Mouse (Mus musculus): ENCODE data around the gene Rnf126.
"Not testable (repeated sequence)": the region's sequence is repeated elsewhere in the genome, so short reads cannot be mapped to it uniquely, and the experiment has no call there.

Rnf126 gene

GRCm38 (mm10) chr10:79767372-79768244, 856 bp upstream of the Rnf126 start:
- DNase-seq (ENCODE audit: low spot score in 2 of 2) = peak; percentile 70 to 88

DNA sequence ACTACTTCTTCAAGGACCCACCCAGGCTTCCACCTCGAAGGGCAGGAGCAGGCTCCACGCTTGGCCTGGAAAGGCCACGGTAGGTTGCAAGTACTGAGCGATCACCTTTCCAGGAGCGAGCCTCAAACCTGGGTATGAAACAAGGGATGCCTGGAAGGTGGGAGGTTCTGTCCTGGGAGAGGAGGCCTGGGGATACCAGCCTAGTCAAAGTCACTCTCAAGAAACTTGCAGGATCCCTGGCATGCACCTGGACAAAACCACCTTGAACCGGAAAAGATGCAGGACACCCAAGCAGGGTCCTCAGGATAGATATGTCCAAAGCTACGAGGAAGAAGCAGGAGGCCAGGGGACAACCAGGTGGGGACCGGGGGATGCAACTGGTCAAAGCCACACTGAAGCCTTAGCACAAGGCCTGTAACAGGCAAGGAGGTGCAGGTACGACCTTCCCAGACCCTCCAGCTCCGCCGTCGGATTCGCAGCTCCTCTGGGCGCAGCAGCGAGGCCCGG, 698 bp downstream of the Rnf126 start:
- DNase-seq (ENCODE audit: low spot score in 2 of 2) = peak in 1 of 2 experiments; percentile 52

- DNase-seq (ENCODE audit: low spot score in 2 of 2) = no peak
Measured at GRCm38 (mm10) chr10:79765228-79765745, 1.5 kb downstream of the Rnf126 start.

DNA sequence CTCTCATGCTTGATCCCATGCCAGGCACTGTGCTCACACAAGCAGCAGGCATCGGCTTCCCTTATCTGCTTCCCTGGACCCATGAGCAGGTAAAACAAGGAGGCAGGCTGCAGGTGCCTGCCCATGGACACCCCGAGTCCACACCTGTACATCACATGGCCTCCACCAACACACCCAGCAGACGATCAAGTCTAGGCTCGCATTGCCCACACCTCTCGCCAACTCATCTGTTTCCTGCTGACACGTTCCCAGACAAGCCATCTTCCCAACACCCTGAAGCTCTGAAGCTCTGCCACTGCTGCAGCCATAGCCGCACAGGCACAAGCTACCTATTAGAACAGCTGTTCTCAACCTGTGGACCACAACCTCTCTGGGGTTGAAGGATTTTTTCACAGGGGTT, 2.5 kb downstream of the Rnf126 start:
- peak in 1 of 2 experiments; percentile 62 for DNase-seq (ENCODE audit: low spot score in 2 of 2)

DNA sequence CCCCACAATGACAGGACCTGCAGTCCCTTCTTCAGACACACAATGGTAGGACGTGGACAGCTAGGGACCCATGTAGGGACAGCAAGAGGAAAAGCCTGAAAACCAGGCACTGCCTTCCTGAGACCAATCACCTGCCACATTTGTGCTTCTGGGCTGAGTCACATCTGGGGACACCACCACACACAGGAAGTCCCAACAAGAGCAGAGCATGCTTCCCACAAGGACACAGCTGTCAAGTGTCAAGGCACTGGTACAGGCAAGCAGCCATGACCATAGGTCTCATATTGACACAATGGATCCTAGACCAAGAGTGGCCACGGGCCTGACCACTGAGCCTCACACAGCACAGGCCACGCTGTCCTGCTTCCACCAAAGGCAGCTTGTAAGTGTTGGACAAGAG, 3.9 kb downstream of the Rnf126 start:
- no peak for DNase-seq (ENCODE audit: low spot score in 2 of 2)

DNA sequence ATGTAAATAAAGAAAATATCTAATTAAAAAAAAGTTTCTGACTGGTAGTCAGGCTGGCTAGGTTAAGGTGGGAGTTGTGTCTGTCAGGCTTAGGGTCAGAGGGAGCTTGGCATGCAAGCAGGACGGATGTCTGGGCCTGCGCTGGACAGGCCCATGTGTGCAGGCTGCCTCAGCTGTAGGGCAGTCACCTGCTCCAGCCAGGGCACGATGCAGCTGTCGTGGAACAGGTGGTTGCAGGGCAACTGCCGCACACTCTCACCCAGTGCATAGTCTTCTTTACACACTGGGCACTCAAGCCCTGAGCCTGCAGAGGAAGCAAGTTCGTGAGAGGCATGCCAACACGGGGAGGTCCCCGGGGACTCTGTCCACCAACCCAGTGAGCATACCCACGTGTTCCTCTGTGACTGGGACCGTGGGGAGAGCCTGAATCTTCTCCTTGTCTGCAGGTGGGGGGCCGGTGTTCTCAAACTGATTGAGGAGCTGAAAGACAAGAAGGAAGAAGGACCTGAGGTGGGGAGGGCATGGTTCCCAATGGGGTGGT, 6.1 kb downstream of the Rnf126 start:
- DNase-seq (ENCODE audit: low spot score in 2 of 2) = no peak

GRCm38 (mm10) chr10:79759675-79760074, 7.1 kb downstream of the Rnf126 start:
- DNase-seq (ENCODE audit: low spot score in 2 of 2) = not testable (repeated sequence)

GRCm38 (mm10) chr10:79756660-79757059, 10.1 kb downstream of the Rnf126 start:
- no peak for DNase-seq (ENCODE audit: low spot score in 2 of 2)

GRCm38 (mm10) chr10:79755854-79756253, 10.9 kb downstream of the Rnf126 start:
- DNase-seq (ENCODE audit: low spot score in 2 of 2) = no peak

- DNase-seq (ENCODE audit: low spot score in 2 of 2) = peak in 1 of 2 experiments; percentile 39
Measured at GRCm38 (mm10) chr10:79754856-79755516, 11.8 kb downstream of the Rnf126 start, which contains the start of gene Fgf22. Gene Fgf22, plus strand, starts transcription at chr10:79755076.

GRCm38 (mm10) chr10:79748496-79748895, 18.3 kb downstream of the Rnf126 start:
- no peak for DNase-seq (ENCODE audit: low spot score in 2 of 2)

DNA sequence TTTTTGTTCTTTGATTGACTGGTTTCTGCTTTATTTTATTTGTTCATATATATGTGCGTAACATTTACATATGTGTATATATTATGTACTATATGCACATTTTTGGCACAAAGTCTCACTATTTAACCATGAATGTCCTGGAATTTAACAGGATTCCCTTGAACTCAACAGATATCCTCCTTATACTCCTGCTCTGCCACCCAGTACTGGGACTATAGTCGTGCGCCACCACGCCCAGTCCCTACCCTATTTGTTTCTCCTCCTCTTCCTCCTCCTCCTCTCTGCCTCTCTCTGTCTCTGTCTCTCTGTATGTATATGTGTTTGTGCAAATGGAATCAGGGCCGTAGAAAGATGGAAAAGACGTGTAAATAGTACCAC, 20.0 kb downstream of the Rnf126 start:
- no peak for DNase-seq (ENCODE audit: low spot score in 2 of 2)

GRCm38 (mm10) chr10:79745898-79746773, 20.6 kb downstream of the Rnf126 start, which contains the start of gene Polrmt:
Gene Polrmt, minus strand, starts transcription at chr10:79746581.
- DNase-seq (ENCODE audit: low spot score in 2 of 2) = peak; percentile 86 to 95

DNA sequence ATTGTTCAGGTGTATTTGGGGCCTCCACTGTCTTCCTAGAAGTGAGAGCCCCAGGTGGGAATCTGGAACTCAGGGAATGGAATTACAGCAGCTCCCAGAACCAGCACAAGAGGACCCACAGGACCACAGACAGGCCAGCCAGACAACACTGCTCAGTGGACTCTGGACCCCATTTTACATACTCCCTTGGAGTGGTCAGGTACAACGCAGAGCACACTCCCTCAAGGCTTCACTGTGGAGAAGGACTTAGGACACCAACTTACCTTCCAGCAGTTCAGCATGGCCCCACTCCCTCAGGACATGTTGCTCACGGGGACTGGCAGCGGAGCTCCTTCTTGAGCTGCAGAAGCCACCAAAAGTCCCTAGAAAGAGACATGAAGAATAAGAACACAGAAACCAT, 21.3 kb downstream of the Rnf126 start:
- DNase-seq (ENCODE audit: low spot score in 2 of 2) = no peak

GRCm38 (mm10) chr10:79743650-79744365, 22.9 kb downstream of the Rnf126 start:
- DNase-seq (ENCODE audit: low spot score in 2 of 2) = no peak

DNA sequence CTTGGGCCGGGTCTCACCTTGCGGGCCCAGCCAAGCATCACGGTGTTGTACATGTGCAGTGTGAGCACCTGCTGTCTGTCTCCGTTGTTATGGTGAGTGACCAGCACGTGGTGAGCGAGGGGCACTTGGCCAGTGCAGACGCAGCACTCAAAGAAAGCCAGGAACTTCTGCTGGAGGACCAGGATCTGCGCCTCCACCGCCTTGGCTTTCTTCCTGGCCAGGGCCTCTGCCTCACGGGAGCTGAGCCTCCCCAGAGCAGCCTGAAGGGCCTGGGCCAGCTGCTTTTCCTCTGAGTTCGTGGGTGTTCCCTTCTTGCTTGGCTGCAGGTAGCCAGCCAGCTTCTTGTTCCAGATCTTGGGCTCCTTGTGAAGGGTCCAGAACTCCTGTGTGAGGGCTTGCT, 23.6 kb downstream of the Rnf126 start:
- no peak for DNase-seq (ENCODE audit: low spot score in 2 of 2)

GRCm38 (mm10) chr10:79740863-79741262, 25.9 kb downstream of the Rnf126 start:
- DNase-seq (ENCODE audit: low spot score in 2 of 2) = no peak

- no peak for DNase-seq (ENCODE audit: low spot score in 2 of 2)
Measured at GRCm38 (mm10) chr10:79739234-79739633, 27.5 kb downstream of the Rnf126 start.

- no peak for DNase-seq (ENCODE audit: low spot score in 2 of 2)
Measured at GRCm38 (mm10) chr10:79738259-79738658, 28.5 kb downstream of the Rnf126 start.

DNA sequence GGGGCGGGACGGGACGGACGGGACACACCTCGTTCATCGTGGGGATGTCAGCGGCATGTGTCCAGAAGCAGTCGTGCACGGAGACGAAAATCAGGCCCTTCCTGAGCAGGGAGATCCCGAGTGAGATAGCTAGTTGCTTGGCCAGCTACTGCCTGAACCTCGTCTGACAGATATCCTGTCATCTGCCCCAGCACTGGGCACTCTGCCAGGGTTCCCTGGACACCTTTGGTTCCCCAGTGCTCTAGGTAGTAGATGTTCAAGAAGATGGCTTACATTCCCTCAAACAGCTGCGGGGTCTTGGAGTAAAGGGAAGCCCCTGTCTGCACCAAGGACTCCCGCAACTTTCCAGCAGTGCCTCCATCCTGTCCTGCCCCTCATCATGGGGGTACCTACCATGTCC, 30.0 kb downstream of the Rnf126 start:
- DNase-seq (ENCODE audit: low spot score in 2 of 2) = no peak
